Mouse (Mus musculus) spleen, adult 2 months (tissue): ENCODE results near the gene Brd4. TPM values are rescaled to one million over a fixed set of nuclear protein-coding genes. Genes with fewer than 3 reads are reported as not detected.

Experiments used
- DNase-seq, 2 experiments: peaks; one replicate each; pipeline versions ENCODE4 v3.0.0 to v3.0.0-alpha.2; 2012 to 2021; ENCODE audit warnings: low spot score in 2 of 2, low read depth in 1 of 2
- H3K27ac ChIP-seq: fragments of 200-500 bp; 2 replicates; pipeline ENCODE4 v1.5.1; 2012; ENCODE audit warnings: low read length, inconsistent platforms; ENCODE audit not compliant: insufficient read depth
- H3K27me3 ChIP-seq: fragments of 200-500 bp; 2 replicates; pipeline ENCODE4 v1.6.1; 2012; ENCODE audit warnings: mild to moderate bottlenecking, moderate library complexity, low read length, inconsistent platforms; ENCODE audit not compliant: control insufficient read depth, insufficient read depth
- H3K36me3 ChIP-seq: fragments of 200-500 bp; 2 replicates; pipeline ENCODE4 v1.6.1; 2012; ENCODE audit warnings: mild to moderate bottlenecking, low read length, inconsistent platforms; ENCODE audit not compliant: control insufficient read depth, insufficient read depth
- H3K4me1 ChIP-seq: fragments of 200-500 bp; 2 replicates; pipeline ENCODE4 v1.6.1; 2011; ENCODE audit warnings: inconsistent platforms; ENCODE audit not compliant: control insufficient read depth, insufficient read depth, insufficient read length
- H3K4me3 ChIP-seq: fragments of 200-500 bp; 2 replicates; pipeline ENCODE4 v1.5.1; 2011; ENCODE audit warnings: mild to moderate bottlenecking, inconsistent platforms; ENCODE audit not compliant: insufficient read depth, insufficient read length; ENCODE audit errors: extremely low read depth
- CTCF ChIP-seq: fragments of 200-500 bp; IDR thresholded peaks from 2 replicates; pipeline ENCODE4 v1.5.1; 2011; ENCODE audit warnings: mild to moderate bottlenecking, inconsistent platforms; ENCODE audit not compliant: insufficient read depth, insufficient read length, insufficient replicate concordance; ENCODE audit errors: extremely low read depth
- POLR2A ChIP-seq: fragments of 200-500 bp; IDR thresholded peaks from 2 replicates; pipeline ENCODE4 v1.6.1; 2011; ENCODE audit warnings: low read depth, low read length, inconsistent platforms
- WGBS: fragments of 180-500 bp; shearing (Covaris S2); methylation state at CpG from one replicate; pipeline ENCODE4 v1.1.7; 2018; 5-methylcytosine and 5-hydroxymethylcytosine counted together
- polyA plus RNA-seq: library from polyadenylated mRNA; depleted of rRNA; stranded (reverse); fragments of >200 nt; gene quantifications from 2 replicates; pipeline ENCODE4 v1.2.3, GENCODE M21; 2012

The Brd4 gene
- polyA plus RNA-seq, 1 experiment = 63.8 TPM

DNA sequence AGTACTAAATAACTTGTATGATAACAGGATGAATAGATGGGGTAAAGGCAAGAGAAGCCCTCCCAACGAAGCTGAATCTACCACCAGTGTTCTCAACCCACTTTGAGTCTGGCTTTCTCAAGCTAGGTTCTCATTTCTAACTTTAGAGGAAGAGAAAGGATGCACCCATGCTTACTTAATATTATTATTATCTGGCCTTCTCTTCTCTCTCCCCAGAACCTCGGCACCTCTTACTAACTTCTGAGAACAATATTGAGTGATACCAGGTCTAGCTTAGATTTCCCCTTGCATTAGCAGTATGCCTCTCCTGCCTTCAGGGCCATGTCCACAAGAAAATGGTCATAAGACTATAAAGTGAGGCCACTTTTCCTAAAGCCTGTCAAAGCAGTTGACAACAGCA lies 16.4 kb downstream of the Brd4 start:
- H3K4me3 ChIP-seq = no peak overlapping the region
- 73% methylated on average over 2 of the region's 2 CpGs for WGBS
- TF ChIP-seq POLR2A (no peak), CTCF (no peak)
- no peaks in the 10 kb centered on the region for H3K27me3 ChIP-seq
- DNase-seq = no peak
- no peaks in the 10 kb centered on the region for H3K36me3 ChIP-seq
- H3K4me1 ChIP-seq = no peaks in the 10 kb centered on the region; the same call in 1 of the 2 replicates
- H3K27ac ChIP-seq = no peak overlapping the region

DNA sequence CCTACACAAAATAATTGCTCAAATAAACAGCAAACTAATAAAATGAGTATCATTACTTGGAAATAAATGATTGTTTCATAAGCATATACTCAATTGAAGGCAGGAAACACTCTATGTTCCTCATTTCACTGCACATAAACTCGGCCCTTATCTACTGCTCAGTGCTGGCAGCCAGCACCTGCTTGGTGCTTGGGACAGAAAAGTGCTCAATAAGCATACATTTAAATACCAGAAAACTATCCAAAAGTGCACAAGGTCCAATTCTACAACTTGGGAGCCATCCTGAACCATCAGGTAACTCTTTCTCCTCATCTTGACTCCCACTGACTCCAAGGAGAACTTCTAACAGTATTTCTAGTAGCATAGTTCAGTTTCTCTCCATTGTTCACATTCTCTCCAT lies 16.9 kb downstream of the Brd4 start:
- WGBS = 16% methylated on average over 1 of the region's 1 CpGs
- Histone ChIP-seq H3K27ac (no peak overlapping the region), H3K4me3 (no peak overlapping the region), H3K4me1 (no peaks in the 10 kb centered on the region; the same call in 1 of the 2 replicates), H3K36me3 (no peaks in the 10 kb centered on the region), H3K27me3 (no peaks in the 10 kb centered on the region)
- TF ChIP-seq POLR2A (no peak), CTCF (no peak)
- no peak for DNase-seq

DNA sequence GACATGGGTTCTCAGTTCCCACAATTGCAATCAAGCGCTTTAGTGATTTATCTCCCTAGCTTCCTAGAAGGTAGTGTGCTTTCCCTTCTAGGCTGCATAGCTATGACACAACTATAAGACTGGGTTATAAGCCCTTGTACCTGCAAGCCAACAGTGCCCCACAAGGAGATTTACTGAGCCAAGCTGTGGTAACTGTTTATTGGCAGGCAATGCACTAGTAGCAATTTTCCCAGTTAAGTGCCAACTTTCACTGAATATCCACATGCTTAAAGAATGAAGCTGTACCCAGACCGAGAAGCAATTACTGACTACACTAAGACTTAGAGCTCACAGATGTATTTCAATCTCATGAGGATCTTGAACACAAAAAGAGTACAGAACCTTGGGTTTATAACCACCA lies 20.9 kb downstream of the Brd4 start:
- TF ChIP-seq CTCF (no peak), POLR2A (no peak)

DNA sequence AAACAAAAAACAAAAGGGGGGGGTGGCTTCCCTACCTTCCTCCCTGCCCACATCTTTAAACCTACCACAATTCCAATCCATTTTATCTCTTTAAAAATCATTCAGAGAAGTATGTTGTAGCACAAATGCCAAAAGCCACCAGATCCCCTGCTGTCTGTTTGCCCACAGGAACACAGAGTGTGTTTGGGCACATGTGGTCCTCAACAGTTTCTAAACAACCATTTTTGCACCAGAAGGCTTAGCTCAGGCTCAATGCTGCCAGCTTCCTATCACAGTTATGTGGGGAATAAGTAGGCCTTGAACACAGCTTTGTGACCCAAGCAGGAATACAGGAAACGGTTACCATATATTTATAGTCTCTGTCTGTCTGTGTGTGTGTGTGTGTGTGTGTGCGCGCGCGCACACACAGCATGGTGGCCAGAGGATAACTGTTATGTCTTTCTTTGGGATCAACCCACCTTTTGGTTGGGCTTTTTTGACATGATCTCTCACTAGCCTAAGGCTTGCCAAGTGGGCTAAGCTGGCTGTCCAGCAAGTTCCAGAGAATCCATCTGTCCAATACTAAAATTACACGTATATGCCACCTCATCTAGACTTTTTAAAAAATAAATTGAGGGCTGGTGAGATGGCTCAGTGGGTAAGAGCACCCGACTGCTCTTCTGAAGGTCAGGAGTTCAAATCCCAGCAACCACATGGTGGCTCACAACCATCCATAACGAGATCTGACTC lies 21.5 kb downstream of the Brd4 start:
- H3K36me3 ChIP-seq = no peaks in the 10 kb centered on the region
- H3K27me3 ChIP-seq = no peaks in the 10 kb centered on the region

More for the DNA sequence above, 20.9 kb downstream of the Brd4 start:
- no peak for DNase-seq
- Histone ChIP-seq H3K36me3 (no peaks in the 10 kb centered on the region), H3K4me3 (no peak overlapping the region), H3K27ac (no peak overlapping the region), H3K4me1 (no peaks in the 10 kb centered on the region; the same call in 1 of the 2 replicates), H3K27me3 (no peaks in the 10 kb centered on the region)
- 92% methylated on average over 2 of the region's 2 CpGs for WGBS

GRCm38 (mm10) chr17:32258869-32259268 lies 25.7 kb downstream of the Brd4 start:
- no peak for DNase-seq
- no peak overlapping the region for H3K4me3 ChIP-seq
- H3K4me1 ChIP-seq = no peaks in the 10 kb centered on the region; the same call in 1 of the 2 replicates
- TF ChIP-seq CTCF = no peak
- TF ChIP-seq POLR2A = no peak
- WGBS = 89% methylated on average over 2 of the region's 2 CpGs
- H3K27me3 ChIP-seq = no peaks in the 10 kb centered on the region
- no peak overlapping the region for H3K27ac ChIP-seq
- no peaks in the 10 kb centered on the region for H3K36me3 ChIP-seq

More for the DNA sequence above, 21.5 kb downstream of the Brd4 start:
- no peak overlapping the region for H3K4me3 ChIP-seq
- H3K4me1 ChIP-seq = no peaks in the 10 kb centered on the region; the same call in 1 of the 2 replicates
- no peak overlapping the region for H3K27ac ChIP-seq
- TF ChIP-seq CTCF = no peak
- TF ChIP-seq POLR2A = no peak
- no peak for DNase-seq
- 94% methylated on average over 8 of the region's 8 CpGs for WGBS

DNA sequence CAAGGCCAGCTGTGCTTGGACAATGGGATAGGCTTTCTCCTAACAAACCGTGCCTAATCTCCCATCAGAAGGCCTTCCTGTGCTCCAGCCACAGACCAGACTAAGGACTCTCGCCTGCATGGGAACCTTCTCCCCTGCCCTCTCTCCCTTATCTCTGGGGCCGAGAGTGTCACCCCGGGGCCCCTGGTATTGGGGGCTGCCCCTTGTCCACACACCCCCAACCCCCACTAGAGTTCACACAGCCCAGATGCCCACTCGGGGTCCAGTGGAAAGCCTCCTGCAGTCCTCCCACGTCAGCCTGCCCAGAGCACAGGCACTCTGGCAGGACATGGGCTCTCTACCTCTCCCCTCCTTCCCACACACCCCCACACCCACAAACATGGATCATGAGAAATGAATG lies 26.6 kb downstream of the Brd4 start:
- Histone ChIP-seq H3K27ac (no peak overlapping the region), H3K4me1 (no peaks in the 10 kb centered on the region; the same call in 1 of the 2 replicates), H3K36me3 (peaks cover under 1% of the 10 kb centered on the region; the same call in 1 of the 2 replicates), H3K27me3 (no peaks in the 10 kb centered on the region), H3K4me3 (no peak overlapping the region)
- WGBS = 76% methylated on average over 6 of the region's 6 CpGs
- no peak for DNase-seq
- TF ChIP-seq CTCF = no peak
- no peak for TF ChIP-seq POLR2A

GRCm38 (mm10) chr17:32257452-32257851 lies 27.1 kb downstream of the Brd4 start:
- H3K27ac ChIP-seq = no peak overlapping the region
- WGBS = 79% methylated on average over 2 of the region's 2 CpGs
- H3K36me3 ChIP-seq = peaks cover 3% of the 10 kb centered on the region; the same call in 1 of the 2 replicates
- no peaks in the 10 kb centered on the region; the same call in 1 of the 2 replicates for H3K4me1 ChIP-seq
- TF ChIP-seq CTCF = no peak
- TF ChIP-seq POLR2A = no peak
- H3K4me3 ChIP-seq = no peak overlapping the region
- no peak for DNase-seq
- no peaks in the 10 kb centered on the region for H3K27me3 ChIP-seq
